Mouse (Mus musculus) neural tube, embryonic 15.5 days (tissue): Measurements from ENCODE around the gene Crebl2. TPM values are rescaled to one million over a fixed set of nuclear protein-coding genes. Genes with fewer than 3 reads are reported as not detected.

Source experiments
- ATAC-seq: fragments of 200-750 bp; cut with Nextera tagmentation; 2 replicates; pipeline ENCODE4 v1.8.0; 2017; ENCODE audit warnings: mild to moderate bottlenecking, moderate TSS enrichment, moderate library complexity; ENCODE audit not compliant: low FRiP score
- H3K27ac ChIP-seq: fragments of 300-500 bp; sonication (generic); replicated peaks from 2 replicates; pipeline ENCODE4 v1.5.1; 2015; ENCODE audit warnings: mild to moderate bottlenecking, inconsistent platforms
- H3K27me3 ChIP-seq: fragments of 300-500 bp; sonication (generic); replicated peaks from 2 replicates; pipeline ENCODE4 v1.6.1; 2015; ENCODE audit warnings: inconsistent platforms
- H3K36me3 ChIP-seq: fragments of 300-500 bp; sonication (generic); 2 replicates; pipeline ENCODE4 v1.6.1; 2015; ENCODE audit warnings: inconsistent platforms
- H3K4me1 ChIP-seq: fragments of 300-500 bp; sonication (generic); 2 replicates; pipeline ENCODE4 v1.6.1; 2015; ENCODE audit warnings: inconsistent platforms
- H3K4me2 ChIP-seq: fragments of 300-500 bp; sonication (generic); 2 replicates; pipeline ENCODE4 v1.6.1; 2015; ENCODE audit warnings: inconsistent platforms, mild to moderate bottlenecking, moderate library complexity
- H3K4me3 ChIP-seq: fragments of 300-500 bp; sonication (generic); replicated peaks from 2 replicates; pipeline ENCODE4 v1.5.1; 2015; ENCODE audit warnings: mild to moderate bottlenecking, inconsistent platforms
- H3K9ac ChIP-seq: fragments of 300-500 bp; sonication (generic); replicated peaks from 2 replicates; pipeline ENCODE4 v1.6.1; 2015; ENCODE audit warnings: mild to moderate bottlenecking, inconsistent platforms
- H3K9me3 ChIP-seq: fragments of 300-500 bp; sonication (generic); replicated peaks from 2 replicates; pipeline ENCODE4 v1.6.1; 2016; ENCODE audit warnings: inconsistent platforms
- WGBS: fragments of 180-500 bp; shearing (Covaris S2); methylation state at CpG from one replicate; pipeline ENCODE4 v1.1.7; 2015; ENCODE audit warnings: mixed read lengths; 5-methylcytosine and 5-hydroxymethylcytosine counted together
- polyA plus RNA-seq: library from polyadenylated mRNA; unstranded; fragments of >200 nt; fragmentation: Nextera tagmentation; extraction: Ambion mirVana; gene quantifications from 2 replicates; pipeline ENCODE4 v1.2.1, GENCODE M21; 2015

Gene Crebl2
- polyA plus RNA-seq, 1 experiment from 2014 or later, result 4.6 TPM

- peaks cover 8% of the 10 kb centered on the region for H3K36me3 ChIP-seq
- ATAC-seq, result no peak
- H3K4me3 ChIP-seq, result no peak overlapping the region
- no peaks in the 10 kb centered on the region for H3K9me3 ChIP-seq
- WGBS, result 94% methylated on average over 4 of the region's 4 CpGs
- H3K27me3 ChIP-seq, result no peaks in the 10 kb centered on the region
- peaks cover 17% of the 10 kb centered on the region for H3K4me1 ChIP-seq
- H3K4me2 ChIP-seq, result no peak overlapping the region
- H3K27ac ChIP-seq, result no peak overlapping the region
- no peak overlapping the region for H3K9ac ChIP-seq
These were observed 47.3 kb downstream of the Crebl2 start for GRCm38 (mm10) chr6:134877276-134877675.

- peaks cover 21% of the 10 kb centered on the region for H3K4me1 ChIP-seq
- no peaks in the 10 kb centered on the region for H3K9me3 ChIP-seq
- no peak overlapping the region for H3K9ac ChIP-seq
- no peak overlapping the region for H3K4me3 ChIP-seq
- no peak overlapping the region for H3K4me2 ChIP-seq
- no peaks in the 10 kb centered on the region for H3K27me3 ChIP-seq
- 82% methylated on average over 1 of the region's 1 CpGs for WGBS
- peaks cover 8% of the 10 kb centered on the region for H3K36me3 ChIP-seq
- no peak for ATAC-seq
- H3K27ac ChIP-seq, result no peak overlapping the region
These were observed 47.9 kb downstream of the Crebl2 start for GRCm38 (mm10) chr6:134877892-134878291.

- Histone ChIP-seq H3K27ac (no peak overlapping the region), H3K4me3 (no peak overlapping the region), H3K4me1 (peaks cover 35% of the 10 kb centered on the region), H3K4me2 (no peak overlapping the region), H3K9ac (no peak overlapping the region), H3K9me3 (no peaks in the 10 kb centered on the region), H3K36me3 (no peaks in the 10 kb centered on the region), H3K27me3 (no peaks in the 10 kb centered on the region)
- 92% methylated on average over 5 of the region's 5 CpGs for WGBS
- no peak for ATAC-seq
These were observed 49.6 kb downstream of the Crebl2 start for GRCm38 (mm10) chr6:134879556-134879955.

- WGBS, result 52% methylated on average over 2 of the region's 2 CpGs
- no peaks in the 10 kb centered on the region for H3K27me3 ChIP-seq
- ATAC-seq, result no peak
- no peak overlapping the region for H3K4me2 ChIP-seq
- no peak overlapping the region for H3K9ac ChIP-seq
- H3K4me3 ChIP-seq, result no peak overlapping the region
- H3K4me1 ChIP-seq, result peaks cover 40% of the 10 kb centered on the region
- H3K9me3 ChIP-seq, result no peaks in the 10 kb centered on the region
- no peak overlapping the region for H3K27ac ChIP-seq
- H3K36me3 ChIP-seq, result no peaks in the 10 kb centered on the region
These were observed 50.1 kb downstream of the Crebl2 start for GRCm38 (mm10) chr6:134880046-134880445.

GRCm38 (mm10) chr6:134883661-134884060 lies 53.7 kb downstream of the Crebl2 start:
- H3K4me1 ChIP-seq, result peaks cover 63% of the 10 kb centered on the region
- H3K4me2 ChIP-seq, result no peak overlapping the region
- H3K36me3 ChIP-seq, result no peaks in the 10 kb centered on the region
- H3K9ac ChIP-seq, result no peak overlapping the region; the same call in 1 of the 2 replicates
- no peak for ATAC-seq
- H3K27me3 ChIP-seq, result no peaks in the 10 kb centered on the region
- H3K4me3 ChIP-seq, result no peak overlapping the region
- no peak overlapping the region for H3K27ac ChIP-seq
- H3K9me3 ChIP-seq, result no peaks in the 10 kb centered on the region
- 87% methylated on average over 4 of the region's 4 CpGs for WGBS

- Histone ChIP-seq H3K36me3 (no peaks in the 10 kb centered on the region), H3K4me1 (peaks cover 65% of the 10 kb centered on the region), H3K4me2 (peak overlapping the region; percentile 55), H3K9ac (no peak overlapping the region), H3K9me3 (no peaks in the 10 kb centered on the region), H3K27ac (no peak overlapping the region), H3K27me3 (no peaks in the 10 kb centered on the region), H3K4me3 (peak overlapping the region; percentile 52)
- ATAC-seq, result no peak
- 90% methylated on average over 2 of the region's 2 CpGs for WGBS
These were observed 55.6 kb downstream of the Crebl2 start for GRCm38 (mm10) chr6:134885515-134885914.

- H3K4me2 ChIP-seq, result peak overlapping the region; percentile 55
- H3K27ac ChIP-seq, result peak overlapping the region; percentile 91
- no peaks in the 10 kb centered on the region for H3K27me3 ChIP-seq
- ATAC-seq, result 0 out of 2 replicates have a peak, but pooled peaks have one; percentile 10
- no peaks in the 10 kb centered on the region for H3K9me3 ChIP-seq
- H3K4me1 ChIP-seq, result peaks cover 56% of the 10 kb centered on the region
- peak overlapping the region; percentile 61 for H3K9ac ChIP-seq
- WGBS, result 43% methylated on average over 8 of the region's 8 CpGs
- no peaks in the 10 kb centered on the region for H3K36me3 ChIP-seq
- H3K4me3 ChIP-seq, result peak overlapping the region; percentile 52
These were observed 56.5 kb downstream of the Crebl2 start for GRCm38 (mm10) chr6:134886475-134886874.

GRCm38 (mm10) chr6:134887008-134887407 lies 57.1 kb downstream of the Crebl2 start:
- H3K9me3 ChIP-seq, result no peaks in the 10 kb centered on the region
- peaks cover 55% of the 10 kb centered on the region for H3K4me1 ChIP-seq
- 9% methylated on average over 5 of the region's 5 CpGs for WGBS
- no peaks in the 10 kb centered on the region for H3K27me3 ChIP-seq
- peak overlapping the region; percentile 61 for H3K9ac ChIP-seq
- H3K36me3 ChIP-seq, result no peaks in the 10 kb centered on the region
- peak overlapping the region; percentile 55 for H3K4me2 ChIP-seq
- H3K4me3 ChIP-seq, result peak overlapping the region; percentile 52
- ATAC-seq, result peak; percentile 58
- H3K27ac ChIP-seq, result peak overlapping the region; percentile 91

GRCm38 (mm10) chr6:134887711-134888449 lies 57.9 kb downstream of the Crebl2 start:
- Histone ChIP-seq H3K36me3 (no peaks in the 10 kb centered on the region), H3K4me2 (peak overlapping the region; percentile 55), H3K4me1 (peaks cover 51% of the 10 kb centered on the region), H3K9me3 (no peaks in the 10 kb centered on the region), H3K27ac (peak overlapping the region; percentile 91), H3K27me3 (no peaks in the 10 kb centered on the region), H3K4me3 (peak overlapping the region; percentile 52), H3K9ac (peak overlapping the region; percentile 61)
- ATAC-seq, result peak; percentile 93
- WGBS, result 1% methylated on average over 10 of the region's 10 CpGs

- no peaks in the 10 kb centered on the region for H3K9me3 ChIP-seq
These were observed 58.6 kb downstream of the Crebl2 start for GRCm38 (mm10) chr6:134888563-134889017.

GRCm38 (mm10) chr6:134889763-134890162 lies 59.8 kb downstream of the Crebl2 start:
- Histone ChIP-seq H3K9me3 (no peaks in the 10 kb centered on the region), H3K36me3 (no peaks in the 10 kb centered on the region), H3K4me1 (peaks cover 35% of the 10 kb centered on the region), H3K9ac (no peak overlapping the region), H3K27ac (no peak overlapping the region; the same call in 1 of the 2 replicates), H3K27me3 (no peaks in the 10 kb centered on the region), H3K4me3 (no peak overlapping the region), H3K4me2 (no peak overlapping the region)
- 89% methylated on average over 1 of the region's 1 CpGs for WGBS
- ATAC-seq, result no peak

More at GRCm38 (mm10) chr6:134888563-134889017, 58.6 kb downstream of the Crebl2 start:
- WGBS, result 5% methylated on average over 4 of the region's 4 CpGs
- peak overlapping the region; percentile 55 for H3K4me2 ChIP-seq
- no peaks in the 10 kb centered on the region for H3K27me3 ChIP-seq
- peak overlapping the region; percentile 20; the same call in 1 of the 2 replicates for H3K9ac ChIP-seq
- peaks cover 47% of the 10 kb centered on the region for H3K4me1 ChIP-seq
- no peaks in the 10 kb centered on the region for H3K36me3 ChIP-seq
- peak; percentile 69 for ATAC-seq
- peak overlapping the region; percentile 91 for H3K27ac ChIP-seq
- 0 out of 2 replicates have a peak overlapping the region, but pooled peaks have one; percentile 3 for H3K4me3 ChIP-seq

- Histone ChIP-seq H3K4me2 (no peak overlapping the region), H3K36me3 (no peaks in the 10 kb centered on the region), H3K4me1 (peaks cover 28% of the 10 kb centered on the region), H3K27ac (no peak overlapping the region), H3K4me3 (no peak overlapping the region), H3K9me3 (no peaks in the 10 kb centered on the region), H3K9ac (no peak overlapping the region), H3K27me3 (no peaks in the 10 kb centered on the region)
- ATAC-seq, result no peak
- WGBS, result 90% methylated on average over 7 of the region's 7 CpGs
These were observed 60.5 kb downstream of the Crebl2 start for GRCm38 (mm10) chr6:134890436-134890835.
